Mouse (Mus musculus) cerebellum, adult 2 months (tissue): ENCODE results near the gene Ankrd13b.
"Not testable (repeated sequence)": the region's sequence is repeated elsewhere in the genome, so short reads cannot be mapped to it uniquely, and the experiment has no call there.

ENCODE experiments used
- CTCF ChIP-seq: fragments of 200-500 bp; IDR thresholded peaks from 2 replicates; pipeline ENCODE4 v1.5.1; 2011; ENCODE audit warnings: low read depth, mild to moderate bottlenecking, control low read depth, low read length, moderate library complexity, borderline replicate concordance; ENCODE audit not compliant: insufficient read depth
- POLR2A ChIP-seq: fragments of 200-500 bp; IDR thresholded peaks from 2 replicates; pipeline ENCODE4 v1.6.1; 2011; ENCODE audit warnings: low read length, control low read depth, borderline replicate concordance; ENCODE audit not compliant: insufficient read depth

DNA sequence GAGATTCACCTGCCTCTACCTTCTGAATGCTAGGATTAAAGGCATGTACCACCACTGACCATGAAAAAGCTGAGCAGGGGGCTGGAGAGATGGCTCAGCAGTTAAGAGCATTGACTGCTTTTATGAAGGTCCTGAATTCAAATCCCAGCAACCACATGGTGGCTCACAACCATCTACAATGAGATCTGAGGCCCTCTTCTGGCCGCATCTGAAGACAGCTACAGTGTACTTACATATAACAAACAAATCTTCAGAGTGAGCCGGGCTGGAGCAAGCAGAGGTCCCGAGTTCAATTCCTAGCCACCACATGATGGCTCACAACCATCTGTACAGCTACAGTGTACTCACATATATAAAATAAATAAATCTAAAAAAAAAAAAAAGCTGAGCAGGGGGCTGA is 38.9 kb upstream of the Ankrd13b start:
- not testable (repeated sequence) for TF ChIP-seq CTCF, POLR2A
